Mouse (Mus musculus) midbrain, embryonic 10.5 days (tissue): ENCODE measurements around the gene Uba5. TPM values are rescaled to one million over a fixed set of nuclear protein-coding genes. Genes with fewer than 3 reads are reported as not detected.

ENCODE experiments used
- DNase-seq: peaks from one replicate; pipeline ENCODE4 v3.0.0-alpha.2; 2017; ENCODE audit warnings: low spot score
- H3K27ac ChIP-seq: fragments of 300-500 bp; sonication (generic); replicated peaks from 2 replicates; pipeline ENCODE4 v1.5.1; 2016; ENCODE audit warnings: mild to moderate bottlenecking
- H3K27me3 ChIP-seq: fragments of 300-500 bp; sonication (generic); 2 replicates; pipeline ENCODE4 v1.6.1; 2016; ENCODE audit warnings: low read depth, mild to moderate bottlenecking; ENCODE audit not compliant: poor library complexity, severe bottlenecking
- H3K36me3 ChIP-seq: fragments of 300-500 bp; sonication (generic); 2 replicates; pipeline ENCODE4 v1.6.1; 2016; ENCODE audit warnings: mild to moderate bottlenecking, moderate library complexity
- H3K4me1 ChIP-seq: fragments of 300-500 bp; sonication (generic); 2 replicates; pipeline ENCODE4 v1.6.1; 2016
- H3K4me3 ChIP-seq: fragments of 300-500 bp; sonication (generic); 2 replicates; pipeline ENCODE4 v1.5.1; 2016; ENCODE audit warnings: mild to moderate bottlenecking, moderate library complexity
- H3K9me3 ChIP-seq: fragments of 300-500 bp; sonication (generic); replicated peaks from 2 replicates; pipeline ENCODE4 v1.6.1; 2016; ENCODE audit warnings: mild to moderate bottlenecking
- WGBS: fragments of 180-500 bp; shearing (Covaris S2); methylation state at CpG from one replicate; pipeline ENCODE4 v1.1.7; 2016; 5-methylcytosine and 5-hydroxymethylcytosine counted together
- polyA plus RNA-seq: library from polyadenylated mRNA; unstranded; fragments of >200 nt; fragmentation: Nextera tagmentation; extraction: Ambion mirVana; gene quantifications from 2 replicates; pipeline ENCODE4 v1.2.1, GENCODE M21; 2016

Uba5 gene
- polyA plus RNA-seq, 1 experiment from 2014 or later: 46.2 TPM

- DNase-seq: no peak
- Histone ChIP-seq H3K4me1 (peaks cover 5% of the 10 kb centered on the region; the same call in 1 of the 2 replicates), H3K9me3 (no peaks in the 10 kb centered on the region), H3K27ac (no peak overlapping the region), H3K36me3 (peaks cover 14% of the 10 kb centered on the region), H3K27me3 (no peaks in the 10 kb centered on the region), H3K4me3 (no peak overlapping the region)
- 88% methylated on average over 4 of the region's 4 CpGs for WGBS
Observed at GRCm38 (mm10) chr9:104039742-104040141, 23.2 kb downstream of the Uba5 start.

DNA sequence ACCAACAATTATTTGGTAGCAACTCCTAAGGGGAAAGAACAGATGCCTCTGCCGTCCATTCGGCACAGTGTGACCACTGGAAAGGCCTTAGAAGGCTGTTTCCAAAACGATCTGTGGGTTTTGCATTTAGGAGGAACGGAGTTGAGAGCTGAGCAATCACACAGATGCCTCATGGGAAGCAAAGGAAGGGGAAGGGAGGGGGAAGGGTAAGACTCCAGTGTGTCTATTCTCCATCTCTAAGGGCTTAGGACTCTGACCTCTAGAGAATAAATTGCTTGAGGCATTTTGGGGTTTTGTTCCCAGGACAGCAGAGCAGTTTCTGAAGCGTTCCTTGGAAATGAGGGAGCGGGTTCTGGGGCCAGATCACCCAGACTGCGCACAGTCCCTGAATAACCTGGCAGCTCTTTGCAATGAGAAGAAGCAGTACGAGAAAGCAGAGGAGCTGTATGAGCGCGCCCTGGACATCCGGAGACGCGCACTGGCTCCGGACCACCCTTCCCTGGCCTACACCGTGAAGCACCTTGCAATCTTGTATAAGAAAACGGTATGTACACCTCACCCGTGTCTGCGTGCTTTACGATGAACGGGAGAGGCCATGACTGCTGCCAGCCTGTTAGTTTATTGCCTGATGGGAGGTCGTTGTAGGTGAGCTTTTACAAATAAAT is 23.8 kb downstream of the Uba5 start:
- no peak overlapping the region for H3K27ac ChIP-seq
- no peaks in the 10 kb centered on the region for H3K27me3 ChIP-seq
- no peaks in the 10 kb centered on the region for H3K9me3 ChIP-seq
- H3K4me3 ChIP-seq: no peak overlapping the region
- H3K4me1 ChIP-seq: peaks cover 5% of the 10 kb centered on the region; the same call in 1 of the 2 replicates
- H3K36me3 ChIP-seq: peaks cover 14% of the 10 kb centered on the region
- 92% methylated on average over 21 of the region's 21 CpGs for WGBS
- no peak for DNase-seq

GRCm38 (mm10) chr9:104038266-104038665 is 24.7 kb downstream of the Uba5 start:
- no peaks in the 10 kb centered on the region for H3K9me3 ChIP-seq
- peaks cover 11% of the 10 kb centered on the region for H3K36me3 ChIP-seq
- peaks cover 5% of the 10 kb centered on the region; the same call in 1 of the 2 replicates for H3K4me1 ChIP-seq
- no peak for DNase-seq
- WGBS: 93% methylated on average over 13 of the region's 13 CpGs
- no peaks in the 10 kb centered on the region for H3K27me3 ChIP-seq
- no peak overlapping the region for H3K4me3 ChIP-seq
- no peak overlapping the region for H3K27ac ChIP-seq

DNA sequence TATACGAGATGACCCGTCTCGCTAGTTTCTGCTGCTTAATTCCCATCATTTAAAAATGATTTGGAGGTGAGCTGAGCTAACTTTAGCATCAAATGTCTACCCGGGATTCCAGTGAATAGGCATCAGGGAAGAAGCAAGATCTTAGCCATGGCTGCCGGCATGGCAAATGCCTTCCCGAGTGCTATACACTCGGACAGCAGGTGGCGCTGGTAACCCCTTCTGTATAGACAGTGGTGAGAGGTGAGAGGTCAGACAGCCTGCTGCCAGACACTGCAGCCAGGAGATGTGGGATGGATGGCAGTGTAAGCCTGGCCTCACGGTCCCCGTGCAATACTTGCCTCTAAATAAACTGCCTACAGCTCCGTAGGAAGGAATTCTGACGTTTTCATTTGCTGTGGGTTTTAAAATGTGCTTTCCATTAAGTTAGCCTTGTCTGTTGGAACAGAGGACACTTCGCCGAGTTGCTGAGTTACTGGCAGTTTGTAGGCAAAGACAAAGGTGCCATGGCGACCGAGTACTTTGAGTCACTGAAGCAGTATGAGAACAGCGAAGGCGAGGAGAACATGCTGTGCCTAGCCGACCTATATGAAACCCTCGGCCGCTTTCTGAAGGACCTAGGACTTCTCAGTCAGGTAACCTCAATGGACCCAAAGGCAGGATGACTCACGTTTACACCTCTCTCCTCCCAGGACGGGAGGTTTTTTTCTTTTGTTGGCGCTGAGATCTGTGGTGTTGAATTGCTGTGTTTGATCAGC is 27.5 kb downstream of the Uba5 start:
- Histone ChIP-seq H3K27ac (peak overlapping the region; percentile 28; the same call in 1 of the 2 replicates), H3K4me3 (no peak overlapping the region), H3K27me3 (no peaks in the 10 kb centered on the region), H3K36me3 (peaks cover 14% of the 10 kb centered on the region), H3K9me3 (no peaks in the 10 kb centered on the region), H3K4me1 (peaks cover 5% of the 10 kb centered on the region; the same call in 1 of the 2 replicates)
- DNase-seq: peak; percentile 73
- 48% methylated on average over 24 of the region's 24 CpGs for WGBS

DNA sequence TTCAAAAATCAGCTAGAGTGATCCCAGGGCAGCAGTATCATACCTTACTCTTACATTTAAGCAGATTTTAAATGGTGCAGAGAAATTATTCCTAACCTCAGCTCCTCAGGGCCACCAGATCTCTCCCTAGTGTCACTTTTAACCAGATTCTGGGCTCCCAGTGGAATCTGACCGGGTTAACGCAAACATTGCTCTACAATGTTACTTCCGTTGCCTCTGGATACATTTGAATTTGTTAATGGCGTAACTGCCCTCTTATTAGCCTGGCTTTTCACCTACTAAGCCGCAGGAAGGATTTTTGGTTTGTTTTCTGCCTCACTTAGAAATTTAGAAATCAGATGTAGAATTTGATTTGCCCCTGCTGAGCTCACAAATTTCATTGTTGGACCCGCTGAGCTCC is 28.2 kb downstream of the Uba5 start:
- DNase-seq: no peak
- WGBS: 77% methylated on average over 6 of the region's 6 CpGs

GRCm38 (mm10) chr9:104034231-104034630 is 28.7 kb downstream of the Uba5 start:
- Histone ChIP-seq H3K36me3 (peaks cover 14% of the 10 kb centered on the region), H3K4me1 (peaks cover 5% of the 10 kb centered on the region; the same call in 1 of the 2 replicates), H3K27me3 (no peaks in the 10 kb centered on the region), H3K27ac (no peak overlapping the region), H3K4me3 (no peak overlapping the region), H3K9me3 (no peaks in the 10 kb centered on the region)
- 81% methylated on average over 8 of the region's 8 CpGs for whole genome bisulfite sequencing
- DNase-seq: no peak

More for the DNA sequence above, 28.2 kb downstream of the Uba5 start:
- H3K9me3 ChIP-seq: no peaks in the 10 kb centered on the region
- H3K36me3 ChIP-seq: peaks cover 14% of the 10 kb centered on the region
- H3K4me1 ChIP-seq: peaks cover 5% of the 10 kb centered on the region; the same call in 1 of the 2 replicates
- no peak overlapping the region for H3K27ac ChIP-seq
- H3K27me3 ChIP-seq: no peaks in the 10 kb centered on the region
- no peak overlapping the region for H3K4me3 ChIP-seq

- Histone ChIP-seq H3K27ac (no peak overlapping the region), H3K4me1 (no peaks in the 10 kb centered on the region), H3K9me3 (peaks cover 2% of the 10 kb centered on the region; the same call in 1 of the 2 replicates), H3K27me3 (no peaks in the 10 kb centered on the region), H3K4me3 (no peak overlapping the region), H3K36me3 (peaks cover 36% of the 10 kb centered on the region)
- no peak for DNase-seq
- 93% methylated on average over 11 of the region's 11 CpGs for WGBS
Observed at GRCm38 (mm10) chr9:104029861-104030260, 33.1 kb downstream of the Uba5 start.

DNA sequence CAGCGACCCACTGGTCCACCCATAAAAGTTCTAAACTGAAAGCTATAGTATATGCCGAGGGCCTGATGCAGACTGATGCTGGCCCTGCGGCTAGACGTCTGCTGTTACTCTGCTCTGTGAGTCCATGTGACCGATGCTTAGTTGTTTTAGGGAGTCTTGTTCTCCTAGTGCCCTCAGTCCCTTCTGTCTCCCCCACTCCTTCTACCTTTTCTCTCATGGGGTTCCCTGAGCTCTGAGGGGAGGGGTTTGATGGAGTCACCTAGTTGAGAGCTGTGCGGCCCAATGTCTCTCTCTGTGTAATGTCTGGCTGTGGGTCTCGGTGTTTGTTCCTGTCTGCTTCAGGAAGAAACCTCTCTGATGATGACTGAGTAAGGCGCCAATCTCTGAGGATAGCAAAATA is 35.7 kb downstream of the Uba5 start:
- H3K4me1 ChIP-seq: no peaks in the 10 kb centered on the region
- H3K4me3 ChIP-seq: no peak overlapping the region
- 89% methylated on average over 8 of the region's 8 CpGs for WGBS
- no peak for DNase-seq
- H3K27ac ChIP-seq: no peak overlapping the region
- peaks cover 2% of the 10 kb centered on the region; the same call in 1 of the 2 replicates for H3K9me3 ChIP-seq
- H3K27me3 ChIP-seq: no peaks in the 10 kb centered on the region
- peaks cover 44% of the 10 kb centered on the region for H3K36me3 ChIP-seq

GRCm38 (mm10) chr9:104021026-104021425 is 41.9 kb downstream of the Uba5 start:
- Histone ChIP-seq H3K9me3 (no peaks in the 10 kb centered on the region), H3K27me3 (no peaks in the 10 kb centered on the region), H3K36me3 (peaks cover 43% of the 10 kb centered on the region), H3K4me1 (no peaks in the 10 kb centered on the region), H3K4me3 (no peak overlapping the region), H3K27ac (no peak overlapping the region)
- 94% methylated on average over 10 of the region's 10 CpGs for WGBS
- DNase-seq: no peak

DNA sequence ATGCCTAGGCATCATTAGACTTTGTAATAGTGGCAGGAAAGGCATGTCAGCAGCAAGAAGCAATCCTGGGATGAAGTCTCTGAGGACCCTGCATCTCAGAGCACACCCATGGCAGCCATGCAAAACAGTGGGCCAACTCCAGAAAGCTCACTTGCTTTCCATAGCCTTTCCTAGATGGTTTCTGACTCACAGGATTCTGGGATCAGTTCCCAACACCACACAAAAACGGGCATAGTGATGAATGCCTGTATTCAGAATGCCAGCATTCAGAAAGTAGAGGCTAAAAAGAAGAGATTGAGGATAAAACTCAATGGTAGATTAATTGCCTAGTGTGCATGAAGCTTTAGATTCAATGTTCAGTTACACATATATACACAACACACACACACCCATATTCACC is 48.4 kb downstream of the Uba5 start:
- Histone ChIP-seq H3K9me3 (no peaks in the 10 kb centered on the region), H3K27me3 (no peaks in the 10 kb centered on the region), H3K36me3 (peaks cover 22% of the 10 kb centered on the region), H3K4me1 (no peaks in the 10 kb centered on the region), H3K27ac (no peak overlapping the region), H3K4me3 (no peak overlapping the region)
- DNase-seq: no peak
- 83% methylated on average over 1 of the region's 1 CpGs for WGBS

DNA sequence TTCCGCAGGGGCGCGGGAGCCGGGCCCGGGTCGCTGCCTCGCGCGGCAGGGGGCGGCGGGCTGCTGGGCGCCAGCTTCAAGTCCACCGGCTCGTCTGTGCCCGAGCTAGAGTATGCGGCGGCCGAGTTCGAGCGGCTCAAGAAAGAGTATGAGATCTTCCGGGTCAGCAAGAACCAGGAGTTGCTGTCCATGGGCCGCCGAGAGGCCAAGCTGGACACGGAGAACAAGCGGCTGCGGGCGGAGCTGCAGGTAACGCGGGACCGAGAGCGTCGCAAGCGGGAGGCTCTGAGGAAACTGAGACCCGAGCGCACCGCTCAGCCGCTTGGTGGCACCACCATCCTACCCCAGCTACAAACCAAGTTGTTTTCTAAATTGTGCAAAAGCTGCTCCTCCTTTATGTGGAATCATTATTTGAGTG is 60.0 kb downstream of the Uba5 start:
- H3K4me3 ChIP-seq: peak overlapping the region; percentile 81
- peaks cover 11% of the 10 kb centered on the region for H3K27me3 ChIP-seq
- peaks cover 12% of the 10 kb centered on the region for H3K36me3 ChIP-seq
- H3K4me1 ChIP-seq: peaks cover 32% of the 10 kb centered on the region
- H3K27ac ChIP-seq: peak overlapping the region; percentile 86
- peak; percentile 82 for DNase-seq
- 0% methylated on average over 37 of the region's 37 CpGs for WGBS
- H3K9me3 ChIP-seq: no peaks in the 10 kb centered on the region

GRCm38 (mm10) chr9:104001921-104002859 is 60.7 kb downstream of the Uba5 start, which contains the start of gene Nphp3:
Gene Nphp3 (plus strand): TSS chr9:104002544.
- H3K27ac ChIP-seq: peak within 1 kb of the TSS; percentile 86
- H3K36me3 ChIP-seq: peaks cover 12% of the 10 kb centered on the region
- peaks cover 32% of the 10 kb centered on the region for H3K4me1 ChIP-seq
- peaks cover 13% of the 10 kb centered on the region for H3K27me3 ChIP-seq
- DNase-seq: peak; percentile 99
- 1% methylated on average over 55 of the region's 55 CpGs for WGBS
- no peaks in the 10 kb centered on the region for H3K9me3 ChIP-seq
- H3K4me3 ChIP-seq: peak within 1 kb of the TSS; percentile 81
